ENCODE assay signal across 8 mouse cellular contexts in genomic region chr9:20544070-20544821, GRCm38 (mm10). TPM values are rescaled to one million over a fixed set of nuclear protein-coding genes. Genes with fewer than 3 reads are reported as not detected.
A peak's percentile ranks its signal among the peaks of the same experiment; 100 is the strongest.
DNase-seq lines count a peak whose midpoint lies in the region; ATAC-seq and TF ChIP-seq lines count a peak whose summit lies in the region.

No protein-coding gene starts in this region.

- H3K27ac ChIP-seq in left cerebral cortex, adult 2 months = peak overlapping the region; percentile 80

- TF ChIP-seq CTCF in left cerebral cortex, adult 2 months (IDR thresholded peaks at IDR 0.05) = peak; percentile 42

- intact Hi-C loops in left cerebral cortex, adult 2 months (cut with DNase I) = loop anchor here (2.0 to 5.0 kb wide), 2 partner anchors 38 to 77 kb away; partner anchors contain the start of gene Zfp846

- ATAC-seq in activated CD4-positive, CD25-positive, alpha-beta regulatory T cell, adult 4 months = peak; percentile 73

- peak overlapping the region; percentile 50 for H3K4me3 ChIP-seq in left cerebral cortex, adult 2 months

- peak; percentile 92 for DNase-seq in embryo, embryonic 10 days (ENCODE audit: low spot score)
- DNase-seq in gastrocnemius, postnatal 25 days = peak; percentile 88
- DNase-seq in induced T-regulatory cell, adult 2 months (ENCODE audit: low read depth) = peak; percentile 78
- peak; percentile 71 to 78 for DNase-seq in left cerebral cortex, adult 2 months (ENCODE audit: extremely low spot score in 1 of 2, low spot score in 2 of 2)
- peak; percentile 89 to 93 for DNase-seq in lung, postnatal 4 days
- DNase-seq in retina, postnatal 1 day = peak; percentile 93
- peak; percentile 73 to 79 for DNase-seq in thymus, postnatal 36 days

RNA-seq across cellular contexts. Expression of gene Zfp266, which starts 23.0 kb away (rescaled TPM):
- 10 to 100 TPM; 44.4 to 47.6 TPM for polyA plus RNA-seq in activated CD4-positive, CD25-positive, alpha-beta regulatory T cell, adult 4 months (2017; shearing (Covaris generic))
- 10 to 100 TPM; 14.2 to 14.7 TPM for total RNA-seq in gastrocnemius, postnatal 25 days (2021)
- 10 to 100 TPM; 41.3 to 44.3 TPM for total RNA-seq in left cerebral cortex, adult 2 months (2021)

RNA-seq across cellular contexts. Expression of gene Zfp846, which starts 36.8 kb away (rescaled TPM):
- 10 to 100 TPM in 1 of 2 experiments, 1 to 10 TPM in 1; 9.0 to 16.1 TPM for polyA plus RNA-seq in activated CD4-positive, CD25-positive, alpha-beta regulatory T cell, adult 4 months (2017; shearing (Covaris generic))
- total RNA-seq in gastrocnemius, postnatal 25 days (2021) = 1 to 10 TPM; 3.0 to 3.6 TPM
- total RNA-seq in left cerebral cortex, adult 2 months (2021) = 10 to 100 TPM; 19.0 to 21.1 TPM

RNA-seq across cellular contexts. Expression of gene Zfp426, which starts 51.7 kb away (rescaled TPM):
- 10 to 100 TPM; 26.5 to 28.3 TPM for polyA plus RNA-seq in activated CD4-positive, CD25-positive, alpha-beta regulatory T cell, adult 4 months (2017; shearing (Covaris generic))
- total RNA-seq in gastrocnemius, postnatal 25 days (2021) = 1 to 10 TPM; 7.0 to 7.8 TPM
- total RNA-seq in left cerebral cortex, adult 2 months (2021) = 10 to 100 TPM; 30.7 to 33.7 TPM

Comparison
In these comparisons a context has a peak if more than half of its experiments do, and no peak if none do; other contexts are left out.
1. Peak in every context shown above with its lines: DNase-seq, ATAC-seq, H3K4me3 ChIP-seq and H3K27ac ChIP-seq.
2. RNA of gene Zfp846, which starts 36.8 kb away (total RNA-seq): 19.0 to 21.1 TPM in left cerebral cortex, adult 2 months; 3.0 to 3.6 TPM in gastrocnemius, postnatal 25 days; every median in the first group is over 4 times any median in the second.